Mouse (Mus musculus): Measurements from ENCODE around the gene Cyp2w1.
A peak's percentile ranks its signal among the peaks of the same experiment; 100 is the strongest.

- peak; percentile 85 for TF ChIP-seq CTCF (conservative IDR thresholded peaks at IDR 0.05; ENCODE audit: low read length)
- TF ChIP-seq NANOG (IDR thresholded peaks at IDR 0.05; ENCODE audit: borderline replicate concordance, low read length): no peak
Observed at GRCm38 (mm10) chr5:139353496-139353895, 1.1 kb downstream of the Cyp2w1 start.
